Mouse (Mus musculus) neural tube, embryonic 11.5 days (tissue): ENCODE results near the gene Tdrd12. TPM values are rescaled to one million over a fixed set of nuclear protein-coding genes. Genes with fewer than 3 reads are reported as not detected.
A peak's percentile ranks its signal among the peaks of the same experiment; 100 is the strongest.
"Not testable (repeated sequence)": the region's sequence is repeated elsewhere in the genome, so short reads cannot be mapped to it uniquely, and the experiment has no call there.

Source experiments
- ATAC-seq: fragments of 200-750 bp; cut with Nextera tagmentation; 2 replicates; pipeline ENCODE4 v1.8.0; 2017; ENCODE audit warnings: moderate number of reproducible peaks, mild to moderate bottlenecking, moderate TSS enrichment, moderate library complexity; ENCODE audit not compliant: insufficient read depth, low FRiP score, low TSS enrichment
- DNase-seq: peaks from one replicate; pipeline ENCODE4 v3.0.0-alpha.2; 2015; ENCODE audit warnings: low spot score
- H3K27ac ChIP-seq: fragments of 300-500 bp; sonication (generic); 2 replicates; pipeline ENCODE4 v1.5.1; 2014; ENCODE audit warnings: low read depth, mild to moderate bottlenecking, low read length
- H3K27me3 ChIP-seq: fragments of 300-500 bp; sonication (generic); 2 replicates; pipeline ENCODE4 v1.6.1; 2014; ENCODE audit warnings: mild to moderate bottlenecking, low read length, mixed read lengths; ENCODE audit not compliant: control insufficient read depth, insufficient read depth
- H3K36me3 ChIP-seq: fragments of 300-500 bp; sonication (generic); 2 replicates; pipeline ENCODE4 v1.6.1; 2014; ENCODE audit warnings: mild to moderate bottlenecking, low read length, moderate library complexity, mixed read lengths; ENCODE audit not compliant: control insufficient read depth, insufficient read depth
- H3K4me1 ChIP-seq: fragments of 300-500 bp; sonication (generic); 2 replicates; pipeline ENCODE4 v1.6.1; 2014; ENCODE audit warnings: low read length, mixed read lengths; ENCODE audit not compliant: control insufficient read depth, insufficient read depth
- H3K4me2 ChIP-seq: fragments of 300-500 bp; sonication (generic); 2 replicates; pipeline ENCODE4 v1.6.1; 2014; ENCODE audit warnings: low read depth, mild to moderate bottlenecking, moderate library complexity
- H3K4me3 ChIP-seq: fragments of 300-500 bp; sonication (generic); 2 replicates; pipeline ENCODE4 v1.5.1; 2014; ENCODE audit warnings: low read depth, low read length
- H3K9ac ChIP-seq: fragments of 300-500 bp; sonication (generic); 2 replicates; pipeline ENCODE4 v1.6.1; 2014; ENCODE audit warnings: mild to moderate bottlenecking, low read length
- H3K9me3 ChIP-seq: fragments of 300-500 bp; sonication (generic); 2 replicates; pipeline ENCODE4 v1.6.1; 2016; ENCODE audit warnings: low read length; ENCODE audit not compliant: control insufficient read depth
- WGBS: fragments of 180-500 bp; shearing (Covaris S2); extraction: QIAGEN DNeasy Blood & Tissue Kit; methylation state at CpG from one replicate; pipeline ENCODE4 v1.1.7; 2014; 5-methylcytosine and 5-hydroxymethylcytosine counted together
- polyA plus RNA-seq: library from polyadenylated mRNA; unstranded; fragments of >200 nt; fragmentation: Nextera tagmentation; extraction: Ambion mirVana; gene quantifications from 2 replicates; pipeline ENCODE4 v1.2.1, GENCODE M21; 2014

The Tdrd12 gene
- polyA plus RNA-seq, 1 experiment from 2014 or later, result 0.11 TPM

GRCm38 (mm10) chr7:35582719-35583118, 45.2 kb upstream of the Tdrd12 start:
- H3K27ac ChIP-seq, result no peak overlapping the region
- ATAC-seq (no peak), DNase-seq (no peak)
- H3K4me3 ChIP-seq, result no peak overlapping the region
- no peak overlapping the region for H3K9ac ChIP-seq
- WGBS, result 69% methylated on average over 5 of the region's 5 CpGs
- H3K27me3 ChIP-seq, result peaks cover 21% of the 10 kb centered on the region
- H3K9me3 ChIP-seq, result no peaks in the 10 kb centered on the region
- H3K4me1 ChIP-seq, result peaks cover 9% of the 10 kb centered on the region
- H3K4me2 ChIP-seq, result no peak overlapping the region
- no peaks in the 10 kb centered on the region for H3K36me3 ChIP-seq

DNA sequence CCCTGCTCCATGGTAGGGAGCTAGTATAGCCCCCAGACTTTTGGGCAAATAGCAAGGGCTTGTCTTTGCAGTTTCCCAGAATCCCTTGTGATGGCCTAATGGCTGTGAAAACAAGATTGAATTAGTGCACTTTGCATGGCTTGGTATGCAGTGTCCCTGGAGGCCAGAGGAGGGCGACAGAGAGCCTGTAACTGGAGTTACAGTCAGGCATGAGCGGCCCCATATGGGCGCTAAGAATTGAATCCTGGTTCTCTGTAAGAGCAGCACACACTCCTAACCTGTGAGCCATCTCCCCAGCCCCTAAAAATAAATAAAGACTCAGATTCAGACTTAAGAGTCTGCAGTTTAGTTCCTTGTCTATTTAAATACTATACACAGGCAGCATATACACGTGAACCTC, 42.3 kb upstream of the Tdrd12 start:
- no peak overlapping the region for H3K9ac ChIP-seq
- no peaks in the 10 kb centered on the region for H3K9me3 ChIP-seq
- WGBS, result 32% methylated on average over 4 of the region's 4 CpGs
- H3K4me3 ChIP-seq, result no peak overlapping the region
- no peaks in the 10 kb centered on the region for H3K36me3 ChIP-seq
- DNase-seq (peak; percentile 38), ATAC-seq (no peak)
- peaks cover 5% of the 10 kb centered on the region for H3K4me1 ChIP-seq
- no peak overlapping the region for H3K27ac ChIP-seq
- no peak overlapping the region for H3K4me2 ChIP-seq
- H3K27me3 ChIP-seq, result peaks cover 17% of the 10 kb centered on the region

DNA sequence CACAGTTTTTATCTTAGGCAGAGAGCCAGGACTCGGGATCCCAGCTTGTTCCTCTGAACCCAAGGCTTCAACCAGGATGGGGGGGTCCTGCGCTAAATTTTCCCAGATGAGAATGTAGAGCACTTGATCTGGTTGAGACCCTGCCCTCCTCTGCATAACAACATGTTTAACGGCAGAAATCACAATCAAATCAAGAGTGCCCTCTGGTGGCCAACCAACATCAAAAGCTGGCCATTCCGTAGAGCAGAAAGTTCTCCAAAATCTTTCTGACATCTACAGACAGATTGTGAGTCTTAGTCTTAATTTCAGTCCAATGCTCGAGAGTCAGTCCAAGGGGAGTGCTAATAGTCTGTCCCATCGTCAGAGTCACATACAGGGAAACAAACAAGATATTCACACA, 33.3 kb upstream of the Tdrd12 start:
- WGBS, result 25% methylated on average over 6 of the region's 6 CpGs
- not testable (repeated sequence) for DNase-seq

DNA sequence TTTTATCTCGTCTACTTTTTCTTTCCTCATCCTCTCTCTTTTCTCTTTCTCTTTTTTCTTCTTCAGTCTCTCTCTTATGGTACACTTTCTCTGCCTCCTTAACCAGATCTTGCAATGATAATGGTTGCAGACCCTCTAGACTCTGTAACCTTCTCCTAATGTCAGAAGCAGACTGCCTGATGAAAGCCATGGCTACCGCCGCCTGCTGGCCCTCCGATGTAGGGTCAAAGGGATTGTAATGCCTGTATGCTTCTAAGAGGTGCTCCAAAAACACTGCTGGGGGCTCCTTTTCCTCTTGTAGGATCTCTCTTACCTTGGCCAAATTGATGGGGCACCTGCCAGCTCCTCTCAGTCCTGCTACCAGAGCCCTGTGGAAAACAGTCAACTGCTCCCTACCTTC, 32.2 kb upstream of the Tdrd12 start:
- not testable (repeated sequence) for H3K9me3 ChIP-seq, H3K4me1 ChIP-seq, H3K9ac ChIP-seq, H3K36me3 ChIP-seq, DNase-seq, H3K4me2 ChIP-seq, H3K27ac ChIP-seq, H3K4me3 ChIP-seq, H3K27me3 ChIP-seq, ATAC-seq
- WGBS, result 85% methylated on average over 4 of the region's 4 CpGs

More for the DNA sequence above, 33.3 kb upstream of the Tdrd12 start:
- H3K27me3 ChIP-seq, H3K27ac ChIP-seq, H3K4me1 ChIP-seq, H3K4me2 ChIP-seq, H3K4me3 ChIP-seq, H3K36me3 ChIP-seq, H3K9ac ChIP-seq, ATAC-seq, H3K9me3 ChIP-seq: not testable (repeated sequence)

DNA sequence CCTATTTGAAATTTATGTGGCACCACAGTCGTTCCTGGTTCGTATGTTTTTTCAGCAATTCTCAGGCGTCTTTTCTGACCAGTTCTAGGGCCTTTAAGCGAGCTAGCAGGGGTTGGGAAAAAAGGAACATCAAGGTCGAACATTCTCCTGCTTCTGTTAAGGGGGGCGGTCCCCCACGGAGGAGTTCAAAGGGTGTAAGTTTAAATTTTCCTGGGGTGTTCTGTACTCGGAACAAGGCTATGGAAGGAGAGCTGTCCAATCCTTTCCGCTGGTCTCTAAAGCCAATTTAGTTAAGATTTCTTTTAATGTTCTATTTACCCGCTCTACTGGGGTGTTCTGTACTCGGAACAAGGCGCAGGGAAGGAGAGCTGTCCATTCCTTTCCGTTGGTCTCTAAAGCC, 28.4 kb upstream of the Tdrd12 start:
- H3K27ac ChIP-seq, H3K9ac ChIP-seq, H3K4me1 ChIP-seq, H3K27me3 ChIP-seq, H3K36me3 ChIP-seq, H3K4me3 ChIP-seq, H3K4me2 ChIP-seq, H3K9me3 ChIP-seq, DNase-seq, ATAC-seq: not testable (repeated sequence)
- 78% methylated on average over 13 of the region's 13 CpGs for WGBS

DNA sequence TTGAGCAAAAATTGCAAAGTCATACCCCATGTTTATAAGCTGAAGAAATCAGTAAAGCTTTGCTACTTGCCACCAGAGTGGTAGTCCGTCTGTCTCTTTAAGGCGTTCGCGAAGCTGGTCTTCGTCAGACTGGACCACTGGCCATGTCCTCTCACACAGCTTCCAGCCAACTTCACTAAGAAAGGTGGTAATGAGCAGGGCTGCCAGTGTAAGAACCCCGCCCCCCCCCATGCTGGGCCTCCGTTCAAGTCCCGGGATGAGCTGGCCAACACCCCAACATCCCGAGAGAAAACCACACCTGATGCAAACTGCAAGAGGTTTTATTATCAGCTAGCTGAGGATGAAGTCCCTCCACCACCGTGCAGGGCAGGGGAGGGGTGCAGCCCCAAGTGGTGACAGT, 27.3 kb upstream of the Tdrd12 start:
- H3K27me3 ChIP-seq, H3K4me3 ChIP-seq, H3K9ac ChIP-seq, H3K36me3 ChIP-seq, DNase-seq, H3K27ac ChIP-seq, H3K9me3 ChIP-seq, ATAC-seq, H3K4me2 ChIP-seq, H3K4me1 ChIP-seq: not testable (repeated sequence)
- WGBS, result 87% methylated on average over 10 of the region's 10 CpGs

DNA sequence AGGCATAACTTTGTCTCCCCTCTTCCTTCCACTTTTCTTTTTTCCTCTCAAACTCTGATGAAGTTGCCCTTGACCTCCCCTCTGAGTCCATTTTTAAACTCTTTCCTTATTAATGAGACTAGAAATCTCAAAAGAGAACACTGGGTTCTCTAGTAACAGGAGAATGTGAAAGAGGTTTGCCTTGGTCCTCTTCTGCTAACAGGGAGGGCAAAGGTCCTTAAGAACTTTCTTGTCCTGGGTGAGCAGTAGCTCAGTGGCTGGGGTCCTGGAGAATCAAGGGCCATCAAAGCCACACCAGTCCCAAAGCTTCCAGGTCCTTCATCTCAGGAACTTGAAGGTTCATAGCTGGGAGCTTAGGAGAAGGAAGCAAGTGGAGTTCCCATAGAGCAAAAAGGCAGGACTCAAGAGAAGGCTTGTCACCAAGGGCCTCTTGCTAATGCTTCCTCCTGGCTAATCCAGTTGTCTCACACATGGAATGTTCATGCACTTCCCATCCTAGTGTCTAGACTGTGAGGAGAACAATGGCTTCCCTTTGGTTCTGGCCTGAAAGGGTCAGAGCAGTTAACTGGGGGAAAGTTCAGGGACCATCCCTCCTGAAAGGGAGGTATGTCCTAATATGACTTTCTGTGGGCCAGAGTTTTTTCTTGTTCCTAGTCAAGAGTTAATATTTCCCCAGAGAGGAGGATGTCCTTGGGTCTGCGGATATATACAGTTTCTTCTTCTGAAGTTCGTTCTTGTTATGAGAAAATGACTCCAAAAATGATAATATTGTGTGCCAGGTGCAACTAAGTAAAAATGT, 26.7 kb upstream of the Tdrd12 start:
- no peak overlapping the region for H3K27ac ChIP-seq
- H3K27me3 ChIP-seq, result no peaks in the 10 kb centered on the region
- H3K4me1 ChIP-seq, result no peaks in the 10 kb centered on the region
- no peaks in the 10 kb centered on the region for H3K36me3 ChIP-seq
- no peak overlapping the region for H3K4me2 ChIP-seq
- no peak overlapping the region for H3K4me3 ChIP-seq
- WGBS, result 95% methylated on average over 2 of the region's 2 CpGs
- ATAC-seq (no peak), DNase-seq (no peak)
- H3K9me3 ChIP-seq, result no peaks in the 10 kb centered on the region
- H3K9ac ChIP-seq, result no peak overlapping the region

DNA sequence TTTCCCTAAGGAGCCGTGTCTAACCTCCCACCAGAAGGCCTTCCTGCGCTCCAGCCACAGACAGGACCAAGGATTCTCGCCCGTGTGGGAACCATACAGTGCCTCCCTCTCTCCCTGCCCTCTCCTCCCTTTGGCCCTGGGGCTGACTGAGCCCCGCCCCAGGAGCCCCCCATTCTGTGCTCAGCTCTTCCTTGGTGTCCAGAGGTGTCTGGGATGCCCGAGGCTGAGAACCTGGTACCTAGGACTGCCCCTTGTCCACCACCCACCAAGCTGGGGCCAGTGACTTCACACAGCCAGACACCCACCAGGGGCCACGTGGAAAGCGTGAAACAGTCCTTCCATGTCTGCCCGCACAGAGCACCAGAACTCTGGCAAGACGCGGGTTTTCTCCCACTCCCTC, 25.5 kb upstream of the Tdrd12 start:
- H3K9me3 ChIP-seq, result no peaks in the 10 kb centered on the region
- H3K9ac ChIP-seq, result no peak overlapping the region
- no peak for DNase-seq
- no peak overlapping the region for H3K27ac ChIP-seq
- WGBS, result 77% methylated on average over 11 of the region's 11 CpGs
- no peak overlapping the region for H3K4me3 ChIP-seq
- no peak overlapping the region for H3K4me2 ChIP-seq
- H3K4me1 ChIP-seq, result no peaks in the 10 kb centered on the region
- no peak for ATAC-seq
- H3K27me3 ChIP-seq, result no peaks in the 10 kb centered on the region
- H3K36me3 ChIP-seq, result no peaks in the 10 kb centered on the region

- WGBS, result 90% methylated on average over 3 of the region's 3 CpGs
- DNase-seq, result no peak
- no peak overlapping the region for H3K4me2 ChIP-seq
Measured at GRCm38 (mm10) chr7:35559838-35560237, 22.3 kb upstream of the Tdrd12 start.

More at GRCm38 (mm10) chr7:35559838-35560237, 22.3 kb upstream of the Tdrd12 start:
- no peak for ATAC-seq
- Histone ChIP-seq H3K9me3 (no peaks in the 10 kb centered on the region), H3K27me3 (no peaks in the 10 kb centered on the region), H3K36me3 (no peaks in the 10 kb centered on the region), H3K4me1 (no peaks in the 10 kb centered on the region), H3K9ac (no peak overlapping the region), H3K4me3 (no peak overlapping the region), H3K27ac (no peak overlapping the region)
